Mouse (Mus musculus) lung, postnatal 0 days (tissue): ENCODE results near the gene Gm17720. TPM values are rescaled to one million over a fixed set of nuclear protein-coding genes. Genes with fewer than 3 reads are reported as not detected.

ENCODE experiments used
- ATAC-seq: fragments of 200-750 bp; cut with Nextera tagmentation; 2 replicates; pipeline ENCODE4 v1.8.0; 2017; ENCODE audit warnings: moderate library complexity
- DNase-seq: peaks from one replicate; pipeline ENCODE4 v3.0.0-alpha.2; 2016; ENCODE audit warnings: low spot score
- H3K27ac ChIP-seq: fragments of 300-500 bp; sonication (generic); 2 replicates; pipeline ENCODE4 v1.5.1; 2014; ENCODE audit warnings: antibody characterized with exemption, mild to moderate bottlenecking, low read length, mixed read lengths
- H3K27me3 ChIP-seq: fragments of 300-500 bp; sonication (generic); replicated peaks from 2 replicates; pipeline ENCODE4 v1.6.1; 2014; ENCODE audit warnings: low read length, mixed read lengths; ENCODE audit not compliant: insufficient read depth
- H3K36me3 ChIP-seq: fragments of 300-500 bp; sonication (generic); 2 replicates; pipeline ENCODE4 v1.6.1; 2014; ENCODE audit warnings: low read length, mixed read lengths; ENCODE audit not compliant: insufficient read depth
- H3K4me1 ChIP-seq: fragments of 300-500 bp; sonication (generic); 2 replicates; pipeline ENCODE4 v1.6.1; 2014; ENCODE audit warnings: antibody characterized with exemption, low read depth, low read length, mixed read lengths; ENCODE audit not compliant: insufficient read depth
- H3K4me2 ChIP-seq: fragments of 300-500 bp; sonication (generic); replicated peaks from 2 replicates; pipeline ENCODE4 v1.6.1; 2014; ENCODE audit warnings: low read depth, mild to moderate bottlenecking, low read length, moderate library complexity, mixed read lengths
- H3K4me3 ChIP-seq: fragments of 300-500 bp; sonication (generic); 2 replicates; pipeline ENCODE4 v1.5.1; 2014; ENCODE audit warnings: low read depth, low read length
- H3K9ac ChIP-seq: fragments of 300-500 bp; sonication (generic); replicated peaks from 2 replicates; pipeline ENCODE4 v1.6.1; 2014; ENCODE audit warnings: low read depth, mild to moderate bottlenecking
- H3K9me3 ChIP-seq: fragments of 300-500 bp; sonication (generic); 2 replicates; pipeline ENCODE4 v1.6.1; 2016; ENCODE audit warnings: low read length, mixed read lengths
- CTCF ChIP-seq: IDR thresholded peaks from 2 replicates; pipeline ENCODE4 v1.5.1; 2016; ENCODE audit warnings: antibody characterized with exemption, mild to moderate bottlenecking
- EP300 ChIP-seq: IDR thresholded peaks from 2 replicates; pipeline ENCODE4 v1.6.1; 2016; ENCODE audit warnings: antibody characterized with exemption, mild to moderate bottlenecking, control low read depth
- WGBS: fragments of 180-500 bp; shearing (Covaris S2); extraction: QIAGEN DNeasy Blood & Tissue Kit; methylation state at CpG from one replicate; pipeline ENCODE4 v1.1.7; 2014; 5-methylcytosine and 5-hydroxymethylcytosine counted together
- polyA plus RNA-seq: library from polyadenylated mRNA; unstranded; fragments of >200 nt; fragmentation: Nextera tagmentation; extraction: Ambion mirVana; gene quantifications from 2 replicates; pipeline ENCODE4 v1.2.1, GENCODE M21; 2015

Gm17720 gene
- not detected in 2 replicates for polyA plus RNA-seq

DNA sequence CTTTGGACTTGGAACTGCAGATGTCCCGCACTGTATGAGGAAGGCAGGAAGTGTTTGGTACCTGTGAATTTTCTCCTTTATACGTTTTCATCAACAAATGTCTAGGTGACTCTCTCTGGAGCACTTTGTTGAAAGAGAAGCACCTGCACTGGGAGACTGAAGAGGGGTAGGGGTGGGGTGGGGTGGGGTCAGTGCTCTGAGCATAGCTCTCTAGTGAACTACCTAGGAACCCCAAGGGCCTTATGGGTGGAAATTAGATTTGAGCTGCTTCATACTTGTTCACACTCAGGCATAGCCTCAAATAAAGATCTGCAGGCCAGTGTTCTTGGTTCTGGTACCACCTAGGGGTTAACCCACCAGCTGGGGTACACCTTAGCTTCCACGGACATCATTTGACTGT is at the start of gene Gm17720:
Gene Gm17720, minus strand, starts transcription at position 101 of the 400 bp plus-strand sequence.
- H3K9ac ChIP-seq: no peak within 1 kb of the TSS
- no peaks in the 10 kb centered on the region for H3K36me3 ChIP-seq
- H3K27ac ChIP-seq: no peak within 1 kb of the TSS
- no peak for TF ChIP-seq EP300
- peak; percentile 13; the same call in 1 of the 2 replicates for TF ChIP-seq CTCF
- H3K4me2 ChIP-seq: no peak within 1 kb of the TSS
- H3K4me3 ChIP-seq: no peak within 1 kb of the TSS
- DNase-seq: no peak
- WGBS: 81% methylated on average over 3 of the region's 3 CpGs
- no peak for ATAC-seq
- H3K4me1 ChIP-seq: no peaks in the 10 kb centered on the region
- no peaks in the 10 kb centered on the region for H3K27me3 ChIP-seq
- no peaks in the 10 kb centered on the region for H3K9me3 ChIP-seq

DNA sequence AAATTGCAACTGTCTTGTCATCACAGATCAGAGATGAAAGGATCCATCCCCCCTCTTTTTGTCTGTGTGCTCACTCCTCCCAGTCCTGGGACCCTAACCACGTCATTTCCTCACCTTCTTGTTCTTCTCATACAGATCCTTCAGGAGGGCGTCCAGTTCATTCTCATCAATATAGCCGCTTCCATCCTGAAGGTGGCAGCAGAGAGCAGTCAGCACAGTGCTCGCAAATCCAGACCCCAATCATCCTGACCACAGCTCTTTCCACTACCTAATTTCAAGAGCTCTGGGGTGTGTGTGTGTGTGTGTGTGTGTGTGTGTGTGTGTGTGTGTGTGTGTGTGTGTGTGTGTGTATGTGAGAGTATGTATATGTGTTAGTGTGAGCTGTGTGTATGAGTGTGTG is 43.0 kb upstream of the Gm17720 start:
- Histone ChIP-seq H3K36me3 (no peaks in the 10 kb centered on the region), H3K27me3 (no peaks in the 10 kb centered on the region), H3K9me3 (no peaks in the 10 kb centered on the region), H3K27ac (no peak overlapping the region), H3K4me2 (no peak overlapping the region), H3K9ac (no peak overlapping the region), H3K4me3 (no peak overlapping the region), H3K4me1 (no peaks in the 10 kb centered on the region)
- TF ChIP-seq CTCF: peak; percentile 90
- no peak for TF ChIP-seq EP300
- ATAC-seq (no peak), DNase-seq (peak; percentile 80)
- 0% methylated on average over 4 of the region's 4 CpGs for WGBS

DNA sequence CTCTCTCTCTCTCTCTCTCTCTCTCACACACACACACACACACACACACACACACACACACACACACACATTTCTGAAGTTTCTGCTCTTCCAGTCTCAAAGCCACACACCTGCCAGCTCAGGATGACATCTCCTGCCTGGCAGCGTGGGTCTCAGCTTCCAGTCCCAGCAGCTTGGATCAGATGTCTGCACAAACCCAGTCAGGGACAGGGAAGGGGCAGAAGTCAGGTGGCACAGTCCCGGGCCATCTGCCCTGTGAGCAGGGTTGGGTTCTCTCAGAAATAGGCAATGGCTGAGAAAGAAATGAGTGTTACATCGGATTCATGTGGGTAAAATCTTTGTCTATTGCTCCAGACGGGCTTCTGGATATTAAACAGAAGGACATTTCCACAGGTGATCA is 38.2 kb upstream of the Gm17720 start:
- TF ChIP-seq EP300 (no peak), CTCF (no peak)
- no peaks in the 10 kb centered on the region for H3K9me3 ChIP-seq
- H3K4me1 ChIP-seq: no peaks in the 10 kb centered on the region
- H3K4me3 ChIP-seq: no peak overlapping the region
- H3K27ac ChIP-seq: no peak overlapping the region
- no peaks in the 10 kb centered on the region for H3K27me3 ChIP-seq
- WGBS: 54% methylated on average over 4 of the region's 4 CpGs
- no peaks in the 10 kb centered on the region for H3K36me3 ChIP-seq
- no peak for ATAC-seq
- H3K4me2 ChIP-seq: no peak overlapping the region
- no peak overlapping the region for H3K9ac ChIP-seq
- DNase-seq: no peak

DNA sequence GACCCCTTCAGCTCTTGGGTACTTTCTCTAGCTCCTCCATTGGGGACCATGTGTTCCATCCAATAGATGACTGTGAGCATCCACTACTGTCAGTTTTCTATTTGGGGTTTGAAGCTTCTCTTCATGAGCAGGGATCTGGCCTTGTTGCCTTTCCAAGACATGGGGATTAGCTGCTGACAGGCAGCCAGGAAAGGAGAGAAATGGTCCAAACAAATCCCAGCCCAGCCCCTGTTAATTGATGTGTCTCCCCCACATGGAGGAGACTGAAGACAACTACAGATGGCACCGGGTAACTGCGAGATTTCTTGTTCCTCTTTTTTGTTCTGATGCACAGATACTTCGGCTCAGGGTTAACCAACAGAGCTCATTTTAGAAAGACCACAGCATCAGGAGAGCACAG is 37.6 kb upstream of the Gm17720 start:
- no peaks in the 10 kb centered on the region for H3K36me3 ChIP-seq
- no peak overlapping the region for H3K9ac ChIP-seq
- no peak overlapping the region for H3K4me2 ChIP-seq
- ATAC-seq (no peak), DNase-seq (no peak)
- no peaks in the 10 kb centered on the region for H3K4me1 ChIP-seq
- no peak for TF ChIP-seq EP300
- TF ChIP-seq CTCF: no peak
- no peaks in the 10 kb centered on the region for H3K9me3 ChIP-seq
- H3K4me3 ChIP-seq: no peak overlapping the region
- WGBS: 71% methylated on average over 3 of the region's 3 CpGs
- no peak overlapping the region for H3K27ac ChIP-seq
- H3K27me3 ChIP-seq: no peaks in the 10 kb centered on the region

DNA sequence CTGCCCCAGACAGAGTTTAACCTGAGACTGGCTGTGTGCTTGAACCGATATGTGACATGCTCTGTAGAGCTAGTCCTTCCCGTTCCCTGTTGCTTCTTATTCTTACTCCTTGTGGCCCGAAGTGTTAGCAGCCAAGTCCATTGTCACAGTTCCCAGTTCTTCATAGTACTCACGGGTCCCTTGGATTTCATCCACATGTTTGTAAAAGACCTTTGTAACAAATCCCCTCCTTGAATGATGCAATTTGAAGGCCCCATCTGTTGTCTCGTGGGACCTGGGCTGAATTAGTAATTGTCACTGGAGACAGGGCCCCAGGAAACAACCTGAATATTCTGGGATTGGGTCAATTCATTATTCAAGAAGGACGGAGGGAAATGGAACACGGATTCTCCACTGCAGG is 33.0 kb upstream of the Gm17720 start:
- Histone ChIP-seq H3K4me2 (no peak overlapping the region), H3K9me3 (no peaks in the 10 kb centered on the region), H3K9ac (no peak overlapping the region), H3K4me1 (no peaks in the 10 kb centered on the region), H3K27ac (no peak overlapping the region), H3K36me3 (no peaks in the 10 kb centered on the region), H3K4me3 (no peak overlapping the region), H3K27me3 (no peaks in the 10 kb centered on the region)
- no peak for TF ChIP-seq EP300
- no peak for TF ChIP-seq CTCF
- ATAC-seq (no peak), DNase-seq (no peak)
- 76% methylated on average over 7 of the region's 7 CpGs for WGBS

DNA sequence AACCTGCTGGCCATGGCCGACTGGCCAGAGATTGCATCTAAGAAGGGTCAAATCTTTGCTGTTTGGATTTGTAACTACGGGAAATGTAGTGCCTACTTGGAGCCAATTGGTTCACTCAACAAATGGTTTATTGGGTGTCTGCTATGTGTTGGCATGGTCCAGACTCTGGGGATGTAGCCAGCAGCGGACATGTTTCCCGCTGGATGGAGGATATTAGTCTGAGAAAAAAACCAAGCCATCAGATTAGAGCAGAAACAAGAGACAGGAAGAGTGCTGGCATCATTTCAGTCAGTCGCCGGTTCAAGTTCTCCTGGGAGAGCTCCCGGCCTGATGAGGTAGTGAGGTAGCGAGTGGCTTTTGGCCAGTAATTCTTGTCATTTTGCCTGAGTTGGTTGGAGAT is 31.7 kb upstream of the Gm17720 start:
- DNase-seq (no peak), ATAC-seq (no peak)
- no peaks in the 10 kb centered on the region for H3K4me1 ChIP-seq
- no peak overlapping the region for H3K27ac ChIP-seq
- H3K9ac ChIP-seq: no peak overlapping the region
- H3K9me3 ChIP-seq: no peaks in the 10 kb centered on the region
- H3K36me3 ChIP-seq: no peaks in the 10 kb centered on the region
- TF ChIP-seq EP300 (no peak), CTCF (no peak)
- no peaks in the 10 kb centered on the region for H3K27me3 ChIP-seq
- 86% methylated on average over 8 of the region's 8 CpGs for WGBS
- H3K4me2 ChIP-seq: no peak overlapping the region
- no peak overlapping the region for H3K4me3 ChIP-seq

DNA sequence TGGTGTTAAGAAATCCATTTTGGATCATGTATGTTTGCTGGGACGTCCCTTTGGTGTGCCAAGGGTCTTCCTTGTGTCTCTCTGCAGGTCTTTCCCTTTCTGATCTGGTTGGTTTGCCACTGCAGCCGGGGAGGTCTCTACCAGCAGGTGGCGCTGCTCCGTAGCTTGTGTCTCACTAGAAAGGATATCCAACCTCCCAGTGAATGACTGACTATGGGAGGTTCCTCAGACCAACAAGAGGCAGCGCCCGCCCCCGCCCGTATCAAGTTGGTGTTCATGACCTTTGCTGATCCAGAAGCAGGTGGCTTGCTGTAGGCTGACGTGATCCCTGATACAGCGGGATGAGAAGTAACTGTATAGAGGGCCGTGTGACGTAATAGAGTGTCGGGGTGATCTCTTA is 28.0 kb upstream of the Gm17720 start:
- no peak overlapping the region for H3K9ac ChIP-seq
- TF ChIP-seq EP300 (no peak), CTCF (peak; percentile 89)
- peak; percentile 56 for ATAC-seq
- H3K4me2 ChIP-seq: no peak overlapping the region
- H3K36me3 ChIP-seq: no peaks in the 10 kb centered on the region
- peak; percentile 80 for DNase-seq
- H3K4me3 ChIP-seq: no peak overlapping the region
- no peaks in the 10 kb centered on the region for H3K4me1 ChIP-seq
- H3K27ac ChIP-seq: no peak overlapping the region
- H3K27me3 ChIP-seq: no peaks in the 10 kb centered on the region
- 16% methylated on average over 13 of the region's 13 CpGs for WGBS
- no peaks in the 10 kb centered on the region for H3K9me3 ChIP-seq
